Mouse (Mus musculus) CH12.LX (cell line): Measurements from ENCODE around the gene Dnah8. TPM values are rescaled to one million over a fixed set of nuclear protein-coding genes. Genes with fewer than 3 reads are reported as not detected.

Experiments
- DNase-seq: peaks from one replicate; pipeline ENCODE4 v3.0.0-alpha.2; 2013; ENCODE audit errors: extremely low read depth
- H3K27ac ChIP-seq: 2 replicates; pipeline ENCODE4 v1.5.1; 2012; ENCODE audit warnings: low read depth, mild to moderate bottlenecking, control low read depth, moderate library complexity; ENCODE audit not compliant: insufficient read depth
- H3K27me3 ChIP-seq: replicated peaks from 2 replicates; pipeline ENCODE3; 2012; ENCODE audit warnings: inconsistent platforms
- H3K36me3 ChIP-seq, 2 experiments: replicated peaks in 1 of 2; 2 replicates each; pipeline versions ENCODE3 to v1.6.1; 2012; ENCODE audit warnings: inconsistent platforms in 1 of 2, low read length in 1 of 2, mild to moderate bottlenecking in 1 of 2, mixed read lengths in 1 of 2, moderate library complexity in 1 of 2; ENCODE audit not compliant: control insufficient read depth in 1 of 2, insufficient read depth in 1 of 2
- H3K4me1 ChIP-seq, 2 experiments: 2 replicates each; pipeline ENCODE4 v1.6.1; 2012; ENCODE audit warnings: inconsistent platforms in 1 of 2, moderate library complexity in 1 of 2; ENCODE audit not compliant: insufficient read depth in 2 of 2, control insufficient read depth in 1 of 2
- H3K4me2 ChIP-seq: 2 replicates; pipeline ENCODE4 v1.6.1; 2012; ENCODE audit warnings: low read depth, mild to moderate bottlenecking, control low read depth; ENCODE audit not compliant: poor library complexity, insufficient read depth, severe bottlenecking
- H3K4me3 ChIP-seq, 3 experiments: fragments of 150-350 bp in 1 of 3; sonication (generic) in 1 of 3; replicated peaks in 1 of 3; 2 replicates each; pipeline versions ENCODE3 to v1.5.1; 2011 to 2012; ENCODE audit warnings: low read depth in 2 of 3, low read length in 2 of 3, mild to moderate bottlenecking in 2 of 3, moderate library complexity in 2 of 3, control low read depth in 1 of 3, improper control_type of control experiment in 1 of 3, inconsistent platforms in 1 of 3, mixed read lengths in 1 of 3; ENCODE audit not compliant: poor library complexity in 1 of 3
- H3K79me2 ChIP-seq: replicated peaks from 2 replicates; pipeline ENCODE4 v1.6.1; 2012; ENCODE audit warnings: mild to moderate bottlenecking, moderate library complexity; ENCODE audit not compliant: control insufficient read depth, poor library complexity, insufficient read depth, severe bottlenecking; ENCODE audit errors: extremely low read depth
- H3K9ac ChIP-seq: 2 replicates; pipeline ENCODE4 v1.6.1; 2012; ENCODE audit warnings: low read depth, mild to moderate bottlenecking, control low read depth, moderate library complexity; ENCODE audit not compliant: insufficient read depth
- H3K9me3 ChIP-seq: replicated peaks from 2 replicates; pipeline ENCODE3; 2012; ENCODE audit warnings: low read length, inconsistent platforms, mixed read lengths
- BHLHE40 ChIP-seq: IDR thresholded peaks from 2 replicates; pipeline ENCODE4 v1.6.1; 2011; ENCODE audit warnings: mild to moderate bottlenecking, low read depth, low read length, improper control_type of control experiment
- CHD1 ChIP-seq: IDR thresholded peaks from 2 replicates; pipeline ENCODE4 v1.6.1; 2012; ENCODE audit warnings: low read depth, low read length, improper control_type of control experiment, inconsistent platforms
- CHD2 ChIP-seq: IDR thresholded peaks from 2 replicates; pipeline ENCODE4 v1.6.1; 2011; ENCODE audit warnings: low read length, improper control_type of control experiment
- CTCF ChIP-seq, 2 experiments: IDR thresholded peaks in 1 of 2; conservative IDR thresholded peaks in 1 of 2; 2 replicates each; pipeline ENCODE4 v1.5.1; 2011 to 2012; ENCODE audit warnings: low read depth in 2 of 2, low read length in 2 of 2, improper control_type of control experiment in 1 of 2, inconsistent platforms in 1 of 2, mild to moderate bottlenecking in 1 of 2, moderate library complexity in 1 of 2
- E2F4 ChIP-seq: IDR thresholded peaks from 2 replicates; pipeline ENCODE4 v1.6.1; 2011; ENCODE audit warnings: low read depth, low read length, improper control_type of control experiment; ENCODE audit not compliant: insufficient replicate concordance
- EP300 ChIP-seq: IDR thresholded peaks from 2 replicates; pipeline ENCODE4 v1.6.1; 2011; ENCODE audit warnings: low read length, improper control_type of control experiment
- GABPA ChIP-seq: IDR thresholded peaks from 2 replicates; pipeline ENCODE4 v1.6.1; 2012; ENCODE audit warnings: low read depth, low read length, improper control_type of control experiment, inconsistent platforms; ENCODE audit not compliant: insufficient replicate concordance
- HCFC1 ChIP-seq: IDR thresholded peaks from 2 replicates; pipeline ENCODE4 v1.6.1; 2012; ENCODE audit warnings: low read depth, mild to moderate bottlenecking, inconsistent platforms, low read length, improper control_type of control experiment
- IRF4 ChIP-seq: IDR thresholded peaks from 2 replicates; pipeline ENCODE4 v1.6.1; 2014; ENCODE audit warnings: low read depth, mild to moderate bottlenecking, inconsistent platforms, low read length, improper control_type of control experiment
- JUN ChIP-seq: IDR thresholded peaks from 2 replicates; pipeline ENCODE4 v1.6.1; 2011; ENCODE audit warnings: low read depth, mild to moderate bottlenecking, low read length, improper control_type of control experiment, moderate library complexity; ENCODE audit not compliant: insufficient read depth
- JUND ChIP-seq: conservative IDR thresholded peaks from 2 replicates; pipeline ENCODE4 v1.6.1; 2011; ENCODE audit warnings: low read depth, low read length, improper control_type of control experiment
- MAZ ChIP-seq: IDR thresholded peaks from 2 replicates; pipeline ENCODE4 v1.6.1; 2012; ENCODE audit warnings: low read depth, mild to moderate bottlenecking, inconsistent platforms, low read length, improper control_type of control experiment, moderate library complexity
- NRF1 ChIP-seq: IDR thresholded peaks from 2 replicates; pipeline ENCODE4 v1.6.1; 2014; ENCODE audit warnings: low read depth, mild to moderate bottlenecking, inconsistent platforms, low read length, improper control_type of control experiment, moderate library complexity
- RAD21 ChIP-seq: IDR thresholded peaks from 2 replicates; pipeline ENCODE4 v1.6.1; 2011; ENCODE audit warnings: low read depth, mild to moderate bottlenecking, low read length, improper control_type of control experiment, moderate library complexity
- RCOR1 ChIP-seq: conservative IDR thresholded peaks from 2 replicates; pipeline ENCODE4 v1.6.1; 2012; ENCODE audit warnings: low read depth, mild to moderate bottlenecking, inconsistent platforms, low read length, improper control_type of control experiment
- SMC3 ChIP-seq: IDR thresholded peaks from 2 replicates; pipeline ENCODE4 v1.6.1; 2011; ENCODE audit warnings: low read depth, low read length, improper control_type of control experiment
- TBP ChIP-seq: conservative IDR thresholded peaks from 2 replicates; pipeline ENCODE4 v1.6.1; 2011; ENCODE audit warnings: low read depth, low read length, improper control_type of control experiment
- UBTF ChIP-seq: IDR thresholded peaks from 2 replicates; pipeline ENCODE4 v1.6.1; 2012; ENCODE audit warnings: low read depth, mild to moderate bottlenecking, inconsistent platforms, low read length, improper control_type of control experiment, moderate library complexity
- ZC3H11A ChIP-seq: IDR thresholded peaks from 2 replicates; pipeline ENCODE4 v1.6.1; 2012; ENCODE audit warnings: low read depth, mild to moderate bottlenecking, inconsistent platforms, low read length, improper control_type of control experiment
- ZKSCAN1 ChIP-seq: IDR thresholded peaks from 2 replicates; pipeline ENCODE4 v1.6.1; 2012; ENCODE audit warnings: low read depth, inconsistent platforms, low read length, improper control_type of control experiment, borderline replicate concordance
- ZNF384 ChIP-seq: IDR thresholded peaks from 2 replicates; pipeline ENCODE4 v1.6.1; 2012; ENCODE audit warnings: low read depth, low read length, improper control_type of control experiment, inconsistent platforms
- dilution Hi-C: fragments of 300-500 bp; cut with MboI; formaldehyde crosslinking; loops from 2 replicates; pipeline ENCODE4 v1.14.3; 2020; ENCODE audit warnings: low sequenced_read_pairs; ENCODE audit not compliant: extremely low pct_unique_long_range_greater_than_20kb, extremely low pct_ligation_motif_present
- in situ Hi-C: fragments of 300-500 bp; cut with MboI; formaldehyde crosslinking; loops from 3 replicates; pipeline ENCODE4 v1.14.3; 2019; ENCODE audit warnings: low sequenced_read_pairs, low pct_ligation_motif_present, low pct_unique_long_range_greater_than_20kb, mixed read lengths
- polyA plus RNA-seq: library from polyadenylated mRNA; unstranded; fragments of >175 nt; gene quantifications from 2 replicates; pipeline ENCODE4 v1.2.1, GENCODE M21; 2012; ENCODE audit warnings: low read depth; ENCODE audit not compliant: insufficient read length
- total RNA-seq, 2 experiments: library from RNA; depleted of rRNA; stranded (reverse); fragments of 300-350 nt in 1 of 2; fragments of >200 nt in 1 of 2; gene quantifications; 2 replicates each; pipeline ENCODE4 v1.2.3; 2012 to 2014

Dnah8 gene
- total and polyA plus RNA-seq, 3 experiments: 0.09 to 0.99 TPM; not detected in 1

GRCm38 (mm10) chr17:30610739-30611138 is 13.4 kb upstream of the Dnah8 start:
- Histone ChIP-seq H3K27ac (no peak overlapping the region), H3K4me3 (no peak overlapping the region), H3K9ac (no peak overlapping the region), H3K4me1 (peaks cover 7 to 47% of the 10 kb centered on the region in 2 experiments), H3K79me2 (peaks cover 24% of the 10 kb centered on the region), H3K9me3 (peaks cover 4% of the 10 kb centered on the region), H3K36me3 (peaks cover 4 to 41% of the 10 kb centered on the region in 2 experiments), H3K4me2 (no peak overlapping the region), H3K27me3 (no peaks in the 10 kb centered on the region)
- in situ Hi-C loops (no loop called here), dilution Hi-C loops (no loop called here)
- TF ChIP-seq BHLHE40: no peak
- TF ChIP-seq ZKSCAN1: no peak
- no peak for TF ChIP-seq IRF4
- TF ChIP-seq GABPA: no peak
- TF ChIP-seq E2F4: no peak
- no peak for TF ChIP-seq RCOR1
- TF ChIP-seq ZNF384: no peak
- no peak for TF ChIP-seq TBP
- TF ChIP-seq SMC3: no peak
- no peak for TF ChIP-seq EP300
- no peak for TF ChIP-seq RAD21
- no peak for TF ChIP-seq HCFC1
- no peak for TF ChIP-seq NRF1
- TF ChIP-seq ZC3H11A: no peak
- TF ChIP-seq CHD1: no peak
- no peak for TF ChIP-seq JUN
- no peak for TF ChIP-seq MAZ
- TF ChIP-seq UBTF: no peak
- DNase-seq: no peak

GRCm38 (mm10) chr17:30611221-30612074 is 12.7 kb upstream of the Dnah8 start:
- Histone ChIP-seq H3K27ac (no peak overlapping the region), H3K4me1 (peaks cover 7 to 45% of the 10 kb centered on the region in 2 experiments)
- TF ChIP-seq JUND (no peak), CHD2 (no peak), E2F4 (no peak), CHD1 (0 out of 2 replicates have a peak, but pooled peaks have one; percentile 63), CTCF (conservative IDR thresholded peaks at IDR 0.05 in 1 of 2, IDR thresholded peaks at IDR 0.05 in 1 of 2; ENCODE audit: low read depth in 2 of 2, low read length in 2 of 2) (no peak)
- TF ChIP-seq, all 38 proteins: peak for 1
- dilution Hi-C loops: no loop called here
- Histone ChIP-seq H3K4me2 (peak overlapping the region; percentile 96), H3K79me2 (peaks cover 24% of the 10 kb centered on the region), H3K36me3 (peaks cover 4 to 35% of the 10 kb centered on the region in 2 experiments), H3K9me3 (peaks cover 4% of the 10 kb centered on the region), H3K9ac (peak overlapping the region; percentile 69), H3K27me3 (no peaks in the 10 kb centered on the region), H3K4me3 (peak overlapping the region; percentile 57 to 70 (median 69))
- peak; percentile 39 for DNase-seq
- in situ Hi-C loops: no loop called here
